Mouse (Mus musculus) midbrain, embryonic 10.5 days (tissue): Measurements from ENCODE around the gene Rapgef4. TPM values are rescaled to one million over a fixed set of nuclear protein-coding genes. Genes with fewer than 3 reads are reported as not detected.

ENCODE experiments used
- DNase-seq: peaks from one replicate; pipeline ENCODE4 v3.0.0-alpha.2; 2017; ENCODE audit warnings: low spot score
- H3K27ac ChIP-seq: fragments of 300-500 bp; sonication (generic); replicated peaks from 2 replicates; pipeline ENCODE4 v1.5.1; 2016; ENCODE audit warnings: mild to moderate bottlenecking
- H3K27me3 ChIP-seq: fragments of 300-500 bp; sonication (generic); 2 replicates; pipeline ENCODE4 v1.6.1; 2016; ENCODE audit warnings: low read depth, mild to moderate bottlenecking; ENCODE audit not compliant: poor library complexity, severe bottlenecking
- H3K36me3 ChIP-seq: fragments of 300-500 bp; sonication (generic); 2 replicates; pipeline ENCODE4 v1.6.1; 2016; ENCODE audit warnings: mild to moderate bottlenecking, moderate library complexity
- H3K4me1 ChIP-seq: fragments of 300-500 bp; sonication (generic); 2 replicates; pipeline ENCODE4 v1.6.1; 2016
- H3K4me3 ChIP-seq: fragments of 300-500 bp; sonication (generic); 2 replicates; pipeline ENCODE4 v1.5.1; 2016; ENCODE audit warnings: mild to moderate bottlenecking, moderate library complexity
- H3K9me3 ChIP-seq: fragments of 300-500 bp; sonication (generic); replicated peaks from 2 replicates; pipeline ENCODE4 v1.6.1; 2016; ENCODE audit warnings: mild to moderate bottlenecking
- WGBS: fragments of 180-500 bp; shearing (Covaris S2); methylation state at CpG from one replicate; pipeline ENCODE4 v1.1.7; 2016; 5-methylcytosine and 5-hydroxymethylcytosine counted together
- polyA plus RNA-seq: library from polyadenylated mRNA; unstranded; fragments of >200 nt; fragmentation: Nextera tagmentation; extraction: Ambion mirVana; gene quantifications from 2 replicates; pipeline ENCODE4 v1.2.1, GENCODE M21; 2016

The Rapgef4 gene
- polyA plus RNA-seq, 1 experiment from 2014 or later: 2.9 TPM

- Histone ChIP-seq H3K36me3 (no peaks in the 10 kb centered on the region), H3K9me3 (no peaks in the 10 kb centered on the region), H3K4me3 (no peak overlapping the region), H3K4me1 (peaks cover 13% of the 10 kb centered on the region), H3K27me3 (no peaks in the 10 kb centered on the region), H3K27ac (no peak overlapping the region)
- no peak for DNase-seq
- 92% methylated on average over 6 of the region's 6 CpGs for WGBS
Observed at GRCm38 (mm10) chr2:72247819-72248218, 266.8 kb downstream of the Rapgef4 start.

GRCm38 (mm10) chr2:72252510-72253505 is 271.8 kb downstream of the Rapgef4 start:
- peak overlapping the region; percentile 49; the same call in 1 of the 2 replicates for H3K27ac ChIP-seq
- H3K4me1 ChIP-seq: peaks cover 29% of the 10 kb centered on the region
- DNase-seq: no peak
- no peaks in the 10 kb centered on the region for H3K27me3 ChIP-seq
- H3K4me3 ChIP-seq: no peak overlapping the region
- 70% methylated on average over 18 of the region's 18 CpGs for WGBS
- no peaks in the 10 kb centered on the region for H3K9me3 ChIP-seq
- no peaks in the 10 kb centered on the region for H3K36me3 ChIP-seq

GRCm38 (mm10) chr2:72253882-72254281 is 272.8 kb downstream of the Rapgef4 start:
- Histone ChIP-seq H3K4me1 (peaks cover 29% of the 10 kb centered on the region), H3K27me3 (no peaks in the 10 kb centered on the region), H3K9me3 (no peaks in the 10 kb centered on the region), H3K36me3 (no peaks in the 10 kb centered on the region), H3K4me3 (no peak overlapping the region), H3K27ac (no peak overlapping the region)
- no peak for DNase-seq
- WGBS: 84% methylated on average over 4 of the region's 4 CpGs

- WGBS: 43% methylated on average over 14 of the region's 14 CpGs
- DNase-seq: peak; percentile 33
- peak overlapping the region; percentile 46; the same call in 1 of the 2 replicates for H3K27ac ChIP-seq
Observed at GRCm38 (mm10) chr2:72254813-72255582, 274.0 kb downstream of the Rapgef4 start.

DNA sequence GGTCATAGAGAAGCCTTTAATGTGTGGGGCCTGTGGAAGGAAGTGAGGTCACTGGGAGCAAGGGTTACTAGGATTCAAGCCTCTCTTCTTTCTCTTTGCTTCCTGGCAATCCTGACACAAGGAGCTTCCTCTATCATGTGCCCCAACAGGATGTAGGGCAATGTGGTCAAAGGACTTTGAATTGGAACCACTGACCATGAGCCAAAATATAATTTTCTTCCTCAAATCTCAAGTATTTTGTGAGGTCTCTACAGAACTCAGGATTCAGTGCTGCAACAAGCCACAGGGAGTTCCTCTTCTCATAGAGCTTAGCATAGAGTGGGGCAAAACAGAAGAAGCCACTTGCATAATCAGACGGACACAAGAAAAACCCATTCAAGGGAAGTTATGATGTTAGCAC is 279.7 kb downstream of the Rapgef4 start:
- Histone ChIP-seq H3K27ac (no peak overlapping the region), H3K36me3 (no peaks in the 10 kb centered on the region), H3K27me3 (no peaks in the 10 kb centered on the region), H3K9me3 (no peaks in the 10 kb centered on the region), H3K4me3 (no peak overlapping the region), H3K4me1 (peaks cover 3% of the 10 kb centered on the region; the same call in 1 of the 2 replicates)
- no peak for DNase-seq
- WGBS: 92% methylated on average over 1 of the region's 1 CpGs

More at GRCm38 (mm10) chr2:72254813-72255582, 274.0 kb downstream of the Rapgef4 start:
- Histone ChIP-seq H3K36me3 (no peaks in the 10 kb centered on the region), H3K27me3 (no peaks in the 10 kb centered on the region), H3K4me1 (peaks cover 29% of the 10 kb centered on the region), H3K9me3 (no peaks in the 10 kb centered on the region), H3K4me3 (peak overlapping the region; percentile 11; the same call in 1 of the 2 replicates)

- 93% methylated on average over 6 of the region's 6 CpGs for WGBS
- DNase-seq: no peak
- Histone ChIP-seq H3K9me3 (no peaks in the 10 kb centered on the region), H3K4me1 (no peaks in the 10 kb centered on the region), H3K27me3 (no peaks in the 10 kb centered on the region), H3K4me3 (no peak overlapping the region), H3K36me3 (no peaks in the 10 kb centered on the region), H3K27ac (no peak overlapping the region)
Observed at GRCm38 (mm10) chr2:72262814-72263480, 281.9 kb downstream of the Rapgef4 start.

DNA sequence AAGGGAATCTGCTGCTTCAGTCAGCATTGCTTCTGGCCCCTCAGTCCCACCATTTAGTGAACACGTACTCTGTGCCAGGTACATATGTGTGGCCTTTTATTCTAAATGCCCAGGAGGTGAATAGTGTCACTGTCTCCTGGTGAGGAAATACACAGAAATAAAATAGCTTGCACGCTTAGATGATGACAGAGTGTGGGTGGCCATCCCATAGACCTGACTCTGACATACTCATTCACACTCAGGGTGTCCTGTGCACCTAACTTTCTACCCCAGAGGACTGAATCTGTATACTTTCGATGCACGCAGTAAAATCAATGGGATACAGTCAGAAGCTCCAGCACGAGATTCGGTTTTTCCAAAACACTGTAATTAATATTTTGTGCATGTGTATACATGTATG is 286.4 kb downstream of the Rapgef4 start:
- Histone ChIP-seq H3K9me3 (no peaks in the 10 kb centered on the region), H3K27me3 (no peaks in the 10 kb centered on the region), H3K27ac (no peak overlapping the region), H3K4me1 (no peaks in the 10 kb centered on the region), H3K36me3 (no peaks in the 10 kb centered on the region), H3K4me3 (no peak overlapping the region)
- DNase-seq: no peak
- 87% methylated on average over 6 of the region's 6 CpGs for WGBS

GRCm38 (mm10) chr2:72269651-72270341 is 288.8 kb downstream of the Rapgef4 start:
- no peaks in the 10 kb centered on the region for H3K4me1 ChIP-seq
- H3K36me3 ChIP-seq: no peaks in the 10 kb centered on the region
- no peak for DNase-seq
- H3K27ac ChIP-seq: no peak overlapping the region
- WGBS: 81% methylated on average over 4 of the region's 4 CpGs
- H3K27me3 ChIP-seq: no peaks in the 10 kb centered on the region
- no peak overlapping the region for H3K4me3 ChIP-seq
- no peaks in the 10 kb centered on the region for H3K9me3 ChIP-seq

GRCm38 (mm10) chr2:72278247-72278873 is 297.3 kb downstream of the Rapgef4 start:
- Histone ChIP-seq H3K27ac (no peak overlapping the region), H3K36me3 (no peaks in the 10 kb centered on the region), H3K9me3 (no peaks in the 10 kb centered on the region), H3K4me3 (no peak overlapping the region), H3K27me3 (no peaks in the 10 kb centered on the region), H3K4me1 (no peaks in the 10 kb centered on the region)
- no peak for DNase-seq
- WGBS: 88% methylated on average over 4 of the region's 4 CpGs

DNA sequence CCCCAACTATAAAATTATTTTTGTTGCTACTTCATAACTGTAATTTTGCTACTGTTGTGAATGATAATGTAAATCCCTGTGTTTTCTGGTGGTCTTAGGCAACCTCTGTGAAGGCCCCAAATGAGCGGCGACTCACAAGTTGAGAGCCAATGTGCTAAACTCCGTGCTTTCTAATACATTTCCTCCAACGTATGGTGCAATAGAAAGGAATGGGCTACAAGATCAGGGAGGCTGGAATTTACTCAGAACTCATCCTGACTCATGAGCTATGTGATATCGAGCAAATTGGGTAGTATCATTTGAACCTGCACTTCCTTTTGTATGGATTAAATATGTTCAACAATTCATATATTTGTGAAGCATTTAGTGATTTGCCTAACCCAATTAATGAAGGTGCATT is 299.5 kb downstream of the Rapgef4 start:
- H3K9me3 ChIP-seq: no peaks in the 10 kb centered on the region
- no peak overlapping the region for H3K4me3 ChIP-seq
- WGBS: 92% methylated on average over 5 of the region's 5 CpGs

DNA sequence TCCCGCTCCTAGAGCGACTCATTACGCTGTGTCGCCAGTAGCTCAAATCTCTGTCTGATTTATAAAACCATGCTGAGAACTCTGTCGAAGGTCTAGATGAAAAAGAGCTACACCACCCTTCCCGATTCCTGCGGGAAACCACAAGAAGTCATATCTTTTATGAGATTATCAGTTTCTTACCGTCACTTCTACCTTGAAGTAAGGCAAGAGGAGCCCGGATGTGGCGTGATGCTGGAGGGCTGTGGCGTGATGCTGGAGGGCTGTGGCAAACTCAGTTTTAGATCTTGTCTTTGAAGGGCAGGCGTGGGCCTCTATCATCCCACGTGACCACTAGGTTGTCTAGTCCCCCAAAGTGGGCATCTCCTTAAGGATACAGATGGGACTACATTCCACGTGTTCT is 300.9 kb downstream of the Rapgef4 start:
- Histone ChIP-seq H3K27me3 (peaks cover 18% of the 10 kb centered on the region), H3K4me1 (peaks cover 6% of the 10 kb centered on the region), H3K36me3 (no peaks in the 10 kb centered on the region), H3K9me3 (no peaks in the 10 kb centered on the region), H3K27ac (no peak overlapping the region), H3K4me3 (no peak overlapping the region)
- no peak for DNase-seq
- WGBS: 91% methylated on average over 14 of the region's 14 CpGs

More for the DNA sequence above, 299.5 kb downstream of the Rapgef4 start:
- DNase-seq: no peak
- Histone ChIP-seq H3K4me1 (peaks cover 4% of the 10 kb centered on the region), H3K27ac (no peak overlapping the region), H3K36me3 (no peaks in the 10 kb centered on the region), H3K27me3 (peaks cover 18% of the 10 kb centered on the region)
